Mouse (Mus musculus) skeletal muscle tissue, adult 2 months (tissue): ENCODE data around the gene Sh2d3c.

ENCODE experiments used
- DNase-seq: peaks from one replicate; pipeline ENCODE4 v3.0.0-alpha.2; 2012; ENCODE audit warnings: low read depth, low spot score

Sh2d3c gene

GRCm38 (mm10) chr2:32756674-32757055 lies 35.8 kb downstream of the Sh2d3c start:
- no peak for DNase-seq

GRCm38 (mm10) chr2:32757056-32757845 lies 36.4 kb downstream of the Sh2d3c start, which contains the start of gene Tor2a:
Gene Tor2a (plus strand): TSS chr2:32757234.
- DNase-seq = peak; percentile 97

GRCm38 (mm10) chr2:32758503-32758902 lies 37.6 kb downstream of the Sh2d3c start:
- DNase-seq = no peak

- DNase-seq = no peak
Measured at GRCm38 (mm10) chr2:32759001-32759400, 38.1 kb downstream of the Sh2d3c start.

- no peak for DNase-seq
Measured at GRCm38 (mm10) chr2:32761361-32761760, 40.5 kb downstream of the Sh2d3c start.

- DNase-seq = no peak
Measured at GRCm38 (mm10) chr2:32761859-32762258, 41.0 kb downstream of the Sh2d3c start.

- DNase-seq = no peak
Measured at GRCm38 (mm10) chr2:32763353-32763752, 42.5 kb downstream of the Sh2d3c start.

- DNase-seq = peak; percentile 33
Measured at GRCm38 (mm10) chr2:32767241-32767640, 46.4 kb downstream of the Sh2d3c start.

- DNase-seq = no peak
Measured at GRCm38 (mm10) chr2:32768661-32769285, 47.9 kb downstream of the Sh2d3c start.

- no peak for DNase-seq
Measured at GRCm38 (mm10) chr2:32769327-32770085, 48.7 kb downstream of the Sh2d3c start.

GRCm38 (mm10) chr2:32771886-32772285 lies 51.0 kb downstream of the Sh2d3c start:
- DNase-seq = no peak

- DNase-seq = no peak
Measured at GRCm38 (mm10) chr2:32772626-32773279, 51.9 kb downstream of the Sh2d3c start.

GRCm38 (mm10) chr2:32775359-32776074 lies 54.7 kb downstream of the Sh2d3c start, which contains the start of the genes Ttc16 and Ptrh1:
Gene Ttc16 (minus strand): TSS chr2:32775633.
Gene Ptrh1 (plus strand): TSS chr2:32775786.
- peak; percentile 92 for DNase-seq

GRCm38 (mm10) chr2:32776192-32776591 lies 55.3 kb downstream of the Sh2d3c start:
- no peak for DNase-seq

GRCm38 (mm10) chr2:32778081-32778480 lies 57.2 kb downstream of the Sh2d3c start:
- no peak for DNase-seq

- peak; percentile 52 for DNase-seq
Measured at GRCm38 (mm10) chr2:32779131-32779530, 58.3 kb downstream of the Sh2d3c start.

- no peak for DNase-seq
Measured at GRCm38 (mm10) chr2:32779714-32780113, 58.9 kb downstream of the Sh2d3c start.

- no peak for DNase-seq
Measured at GRCm38 (mm10) chr2:32781710-32782109, 60.9 kb downstream of the Sh2d3c start.

GRCm38 (mm10) chr2:32784048-32784681 lies 63.3 kb downstream of the Sh2d3c start, which contains the start of gene Cfap157:
Gene Cfap157 (minus strand): TSS chr2:32784428.
- peak; percentile 69 for DNase-seq

- no peak for DNase-seq
Measured at GRCm38 (mm10) chr2:32787176-32787575, 66.3 kb downstream of the Sh2d3c start.
